Mouse (Mus musculus) activated CD4-positive, CD25-positive, alpha-beta regulatory T cell, adult 4 months (primary cell): ENCODE measurements around the gene Kcnn4. TPM values are rescaled to one million over a fixed set of nuclear protein-coding genes. Genes with fewer than 3 reads are reported as not detected.

ENCODE experiments used
- ATAC-seq: one replicate; pipeline ENCODE4 v1.8.0; 2017
- polyA plus RNA-seq, 2 experiments: library from polyadenylated mRNA; unstranded; fragments of 100-300 nt; shearing (Covaris generic); gene quantifications; one replicate each; pipeline ENCODE4 v1.2.1; 2017

Kcnn4 gene
- polyA plus RNA-seq, 2 experiments from 2014 or later = 101 to 105 TPM

DNA sequence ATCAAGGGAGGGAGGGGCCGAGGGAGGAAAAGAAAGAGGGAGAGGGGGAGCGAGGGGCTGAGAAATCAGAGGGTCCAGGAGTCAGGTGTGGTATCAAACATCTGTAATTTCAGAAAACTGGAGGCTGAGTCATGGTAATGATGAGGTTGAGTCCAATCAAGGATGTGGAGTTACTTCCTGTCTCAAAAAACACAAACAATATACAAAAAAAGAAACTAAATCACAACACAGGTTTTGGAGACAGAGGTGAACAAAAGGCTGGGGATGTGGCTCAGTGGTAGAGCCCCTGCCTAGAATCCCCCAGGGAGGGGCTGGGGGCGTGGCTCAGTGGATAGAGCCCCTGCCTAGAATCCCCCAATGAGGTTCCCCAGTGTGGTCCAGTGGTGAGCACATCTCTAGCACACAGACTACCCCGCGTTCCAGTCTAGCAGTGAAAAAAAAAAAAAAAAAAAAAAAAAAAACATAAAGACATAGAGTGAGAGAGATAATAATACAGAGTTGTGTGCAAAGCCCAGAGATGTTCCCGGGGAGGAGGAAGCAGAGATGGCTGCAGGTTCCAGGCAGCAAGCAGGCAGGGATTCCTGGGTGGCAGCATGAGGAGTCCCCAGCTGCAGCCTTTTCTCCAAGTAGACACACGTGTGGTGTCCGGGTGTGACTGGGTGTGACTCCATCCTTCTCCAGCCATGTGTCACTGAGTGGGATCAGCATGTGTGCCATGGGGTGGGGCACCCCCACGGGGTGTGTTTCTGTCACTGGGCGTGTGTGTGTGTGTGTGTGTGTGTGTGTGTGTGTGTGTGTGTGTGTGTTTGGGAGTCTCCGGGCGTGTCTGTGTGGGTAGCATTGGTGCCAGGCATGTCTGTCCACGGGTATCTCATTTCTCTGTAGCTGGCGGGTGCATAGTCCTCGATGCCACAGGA lies 3.1 kb upstream of the Kcnn4 start:
- peak; percentile 26 for ATAC-seq

DNA sequence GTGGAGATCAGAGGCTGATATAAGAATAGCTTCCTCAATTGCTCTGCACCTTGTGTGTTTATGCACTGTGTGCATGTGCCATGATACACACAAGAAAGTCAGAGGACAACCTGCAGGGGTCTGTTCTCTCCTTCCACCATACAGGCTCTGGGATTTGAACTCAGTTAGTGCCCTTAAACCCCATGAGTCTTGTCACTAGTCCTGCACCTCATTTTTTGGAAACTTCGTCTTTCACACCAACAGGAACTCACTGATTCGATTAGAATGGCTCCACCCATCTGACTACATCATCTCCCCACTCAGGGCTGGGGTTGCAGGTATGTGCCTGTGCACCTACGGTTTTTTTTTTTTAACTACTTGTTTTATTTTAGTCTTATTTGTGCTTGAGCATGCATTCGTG lies 1.8 kb upstream of the Kcnn4 start:
- ATAC-seq = no peak

DNA sequence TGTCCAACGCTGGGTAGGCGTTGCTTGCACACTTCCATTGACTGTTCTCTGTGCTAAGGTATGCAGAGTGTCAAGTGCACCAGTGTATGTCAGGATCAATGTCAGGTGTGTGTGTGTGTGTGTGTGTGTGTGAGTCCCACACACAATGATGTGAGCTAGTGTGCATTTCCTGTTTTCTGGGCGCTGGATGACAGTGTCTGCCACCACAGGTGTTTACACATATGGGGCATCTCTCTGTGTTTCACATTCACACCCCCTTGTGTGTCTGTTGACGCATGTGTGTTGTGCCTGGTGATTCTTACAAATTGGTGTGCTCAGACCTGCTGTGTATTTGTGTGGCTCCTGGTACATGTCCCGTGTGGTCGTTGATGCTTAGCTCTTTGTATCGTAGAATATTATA lies 1.1 kb upstream of the Kcnn4 start:
- ATAC-seq = no peak

DNA sequence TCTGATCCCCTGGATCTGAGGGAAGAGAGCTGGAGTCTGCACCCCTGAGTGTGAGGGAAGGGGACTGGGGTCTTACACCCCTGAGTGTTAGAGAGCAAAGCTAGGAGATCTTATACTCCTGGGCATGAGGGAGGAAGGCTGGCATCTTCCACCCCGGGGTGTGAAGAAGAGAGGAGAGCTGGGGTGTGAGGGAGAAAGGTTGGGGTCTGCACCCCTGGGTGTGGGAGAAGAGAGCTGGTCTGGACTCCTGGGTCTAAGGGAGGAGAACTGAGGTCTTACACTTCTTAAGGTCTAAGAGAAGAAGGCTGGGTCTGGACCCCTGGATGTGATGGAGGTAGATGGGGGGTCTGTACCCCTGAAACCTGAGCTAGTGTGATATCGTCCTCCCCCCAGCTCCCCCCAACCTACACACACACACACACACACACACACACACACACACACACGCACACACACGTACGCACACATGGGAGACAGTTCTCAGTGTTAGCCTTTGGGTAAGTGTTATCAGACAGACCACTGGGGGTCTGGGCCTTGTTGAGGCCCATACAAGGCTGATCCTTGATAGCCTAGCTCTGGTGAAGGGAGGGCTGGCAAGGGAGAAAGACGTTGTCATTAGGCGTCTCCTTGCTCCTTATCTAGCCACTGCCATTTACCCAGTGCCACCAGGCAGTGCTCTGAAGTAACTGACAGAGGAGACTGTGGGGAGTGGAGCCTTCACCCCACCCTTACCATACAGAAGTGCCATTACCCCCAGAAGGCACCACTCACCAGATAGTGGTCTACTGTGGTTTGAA lies 1.1 kb downstream of the Kcnn4 start:
- no peak for ATAC-seq

DNA sequence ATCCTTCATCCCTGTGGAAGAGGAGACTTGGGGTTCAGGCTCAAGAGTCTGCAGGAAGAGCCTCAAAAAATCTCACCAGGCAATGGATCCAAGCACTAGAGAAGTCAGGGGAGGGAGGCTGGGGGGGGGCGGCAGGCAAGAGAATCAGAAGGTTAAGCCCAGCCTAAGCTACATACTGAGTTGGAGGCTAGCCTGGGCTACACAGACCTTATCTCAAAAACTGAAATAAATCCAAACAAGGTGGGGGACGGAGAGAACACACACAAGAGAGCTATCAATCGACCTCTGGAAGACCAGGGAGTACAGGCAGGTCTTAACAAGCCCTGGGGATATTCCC lies 1.7 kb downstream of the Kcnn4 start:
- no peak for ATAC-seq

DNA sequence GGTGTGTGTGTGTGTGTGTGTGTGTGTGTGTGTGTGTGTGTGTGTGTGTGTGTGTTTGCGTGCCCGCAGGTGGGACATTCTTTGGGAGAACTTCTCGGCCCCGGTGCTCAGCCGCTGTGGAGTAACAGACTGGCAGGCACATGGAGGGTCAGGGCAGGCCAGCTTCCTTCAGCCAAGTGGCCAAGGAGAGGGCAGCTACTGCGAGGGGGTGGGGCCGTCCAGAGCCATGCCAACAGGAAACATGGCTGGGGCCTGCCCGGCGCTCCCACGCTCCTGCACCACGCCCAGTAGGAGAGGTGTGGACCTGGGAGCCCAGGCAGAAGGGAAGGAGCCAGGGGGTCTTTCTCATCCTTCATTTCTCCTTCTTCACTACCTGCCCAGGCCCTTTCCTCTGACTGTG lies 2.2 kb downstream of the Kcnn4 start:
- no peak for ATAC-seq

DNA sequence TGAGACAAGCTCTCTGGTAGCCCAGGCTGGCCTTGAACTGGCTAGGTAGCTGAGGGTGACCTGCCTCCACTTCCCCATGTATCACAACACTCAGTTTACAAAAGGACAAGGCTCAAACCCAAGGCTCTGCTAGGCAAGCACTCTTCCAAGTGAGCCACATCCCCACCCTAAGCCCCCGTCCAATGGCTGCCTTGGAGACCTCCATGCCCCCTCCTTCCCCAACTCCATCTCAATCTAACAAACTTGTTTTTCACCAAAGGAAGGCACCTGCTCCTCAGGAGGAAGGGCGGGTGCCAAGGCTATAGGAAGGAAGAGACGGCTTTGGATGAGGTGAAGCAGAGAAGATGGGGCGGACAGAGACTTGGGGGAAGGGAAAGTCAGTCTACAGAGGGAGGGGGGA lies 2.7 kb downstream of the Kcnn4 start:
- ATAC-seq = no peak

DNA sequence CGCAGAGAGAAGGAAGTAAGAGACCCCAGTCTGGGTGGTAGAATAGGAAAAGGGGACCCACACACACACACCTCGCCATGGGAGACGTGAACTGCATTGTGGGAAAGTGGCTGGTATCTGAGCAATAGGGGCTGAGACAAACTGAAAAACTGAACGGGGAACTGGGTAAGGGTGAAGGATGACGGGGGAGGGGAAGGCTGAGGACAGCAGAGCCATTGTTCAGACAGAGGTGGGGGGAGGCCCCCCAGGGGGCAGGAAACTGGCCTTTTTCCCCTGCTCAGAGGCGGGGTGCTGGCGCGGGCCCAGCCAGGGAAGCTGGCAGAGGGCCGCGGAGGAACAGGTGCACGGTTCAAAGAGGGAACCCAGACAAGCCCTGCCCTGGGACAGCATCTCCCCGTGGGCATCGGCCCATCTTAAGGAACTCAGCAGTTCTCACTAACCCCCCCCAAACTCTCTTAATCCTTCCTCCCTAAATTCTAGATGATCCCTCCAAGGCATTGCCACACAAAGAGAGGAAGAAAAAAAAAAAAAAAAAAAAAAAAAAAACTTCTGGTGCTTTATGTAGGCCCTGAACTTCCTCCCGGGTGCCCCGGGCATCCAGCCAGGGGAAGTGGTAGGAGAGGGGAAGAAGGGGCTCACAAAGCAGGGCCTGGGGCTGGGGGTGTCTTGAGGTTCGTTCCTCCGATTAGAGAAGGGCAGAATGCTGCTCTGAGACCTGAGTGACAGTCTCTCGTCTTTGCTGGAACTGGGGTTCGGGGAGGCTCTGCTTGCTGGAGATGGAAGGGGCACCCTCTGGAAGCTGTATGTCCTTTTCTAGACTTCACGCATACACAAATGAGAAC lies 3.7 kb downstream of the Kcnn4 start:
- peak; percentile 32 for ATAC-seq

DNA sequence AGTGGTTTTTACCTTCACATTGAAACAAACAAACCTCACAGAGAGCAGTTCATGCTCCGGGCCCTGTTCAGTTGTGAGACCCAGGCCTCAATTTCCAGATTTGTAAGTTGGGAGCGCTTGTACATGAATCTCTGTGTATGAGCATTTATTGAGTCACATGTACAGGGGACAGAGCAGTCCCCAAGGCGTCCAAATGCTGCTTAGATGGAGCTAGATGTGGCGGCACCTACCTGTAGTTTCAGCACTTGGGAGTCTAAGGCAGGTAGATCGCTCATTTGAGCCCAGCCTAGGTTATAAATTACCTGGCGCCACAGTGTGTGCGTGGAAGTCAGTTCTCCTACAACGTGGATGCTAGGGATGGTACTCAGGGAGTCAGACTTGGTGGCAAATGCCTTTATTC lies 6.4 kb downstream of the Kcnn4 start:
- ATAC-seq = no peak

DNA sequence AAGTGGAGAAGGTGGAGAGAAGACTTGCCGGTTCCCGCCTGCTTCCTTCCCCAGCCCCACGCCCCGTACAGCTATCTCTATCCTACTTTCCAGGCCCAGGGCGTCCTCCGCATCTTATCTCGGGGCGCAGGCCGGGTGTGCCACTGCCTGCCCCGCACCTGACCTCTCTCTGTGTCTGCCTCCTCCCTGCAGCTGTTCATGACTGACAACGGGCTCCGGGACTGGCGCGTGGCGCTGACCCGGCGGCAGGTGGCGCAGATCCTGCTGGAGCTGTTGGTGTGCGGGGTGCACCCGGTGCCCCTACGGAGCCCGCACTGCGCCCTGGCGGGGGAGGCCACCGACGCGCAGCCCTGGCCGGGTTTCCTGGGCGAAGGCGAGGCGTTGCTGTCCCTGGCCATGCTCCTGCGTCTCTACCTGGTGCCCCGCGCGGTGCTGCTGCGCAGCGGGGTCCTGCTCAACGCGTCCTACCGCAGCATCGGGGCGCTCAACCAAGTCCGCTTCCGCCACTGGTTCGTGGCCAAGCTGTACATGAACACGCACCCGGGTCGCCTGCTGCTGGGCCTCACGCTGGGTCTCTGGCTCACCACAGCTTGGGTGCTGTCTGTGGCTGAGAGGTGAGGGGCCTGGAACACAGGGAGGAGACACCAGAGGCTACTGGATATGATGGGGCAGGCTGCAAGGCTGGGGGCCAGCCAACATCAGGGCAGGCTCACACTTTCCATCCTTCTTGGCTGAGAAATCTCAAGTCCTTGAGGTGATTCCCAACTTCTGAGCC lies 7.2 kb downstream of the Kcnn4 start:
- no peak for ATAC-seq

DNA sequence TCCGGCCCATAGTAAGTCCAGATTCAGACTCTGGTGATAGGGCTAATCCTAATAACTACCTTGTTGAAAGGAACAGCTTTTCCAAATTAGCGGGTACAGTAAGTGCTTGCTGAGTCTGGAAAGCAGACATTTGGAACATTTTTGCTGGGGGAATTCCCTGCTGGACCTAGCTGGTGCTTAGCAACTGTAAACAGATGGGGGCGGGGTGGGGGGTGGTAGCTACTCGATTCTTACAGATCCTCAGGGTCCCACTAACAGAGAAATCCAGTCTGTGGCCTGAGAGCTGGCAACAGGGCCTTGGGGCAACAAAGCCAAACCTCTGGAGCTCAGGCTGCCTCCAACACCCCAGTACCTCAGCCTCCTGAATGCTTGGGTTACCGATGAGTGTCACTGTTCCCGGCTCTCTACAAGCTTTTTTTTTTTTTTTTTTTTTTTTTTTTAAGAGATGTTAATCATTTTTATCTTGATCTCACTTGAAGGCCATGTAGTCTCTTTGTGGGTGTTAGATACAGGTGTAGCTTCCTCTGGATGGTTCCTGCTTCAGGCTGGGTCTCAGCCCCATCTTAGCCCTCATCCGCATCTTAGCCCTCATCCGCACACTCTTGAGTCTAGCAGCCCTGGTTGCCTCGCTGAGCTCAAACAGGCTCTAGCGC lies 8.1 kb downstream of the Kcnn4 start:
- peak; percentile 64 for ATAC-seq

DNA sequence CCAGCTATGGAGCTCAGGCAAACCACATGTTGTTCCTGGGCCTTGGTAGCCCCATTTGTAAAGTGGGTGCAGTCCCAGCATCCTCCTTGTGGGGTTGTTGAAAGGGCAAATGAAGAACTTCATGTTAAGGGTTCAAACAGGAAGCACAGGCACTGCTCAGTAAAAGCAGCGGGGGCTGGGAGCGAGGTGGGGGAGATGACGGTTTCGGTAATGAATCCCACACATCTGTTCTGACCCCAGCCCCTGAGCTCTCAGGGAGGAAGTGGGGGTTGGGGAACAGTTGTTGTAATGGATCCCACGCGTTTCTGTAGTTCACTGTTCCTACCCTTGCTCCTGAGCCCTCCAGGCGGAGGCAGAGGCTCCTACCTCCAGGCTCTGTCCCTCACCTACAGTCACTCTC lies 9.9 kb downstream of the Kcnn4 start:
- ATAC-seq = peak; percentile 55

DNA sequence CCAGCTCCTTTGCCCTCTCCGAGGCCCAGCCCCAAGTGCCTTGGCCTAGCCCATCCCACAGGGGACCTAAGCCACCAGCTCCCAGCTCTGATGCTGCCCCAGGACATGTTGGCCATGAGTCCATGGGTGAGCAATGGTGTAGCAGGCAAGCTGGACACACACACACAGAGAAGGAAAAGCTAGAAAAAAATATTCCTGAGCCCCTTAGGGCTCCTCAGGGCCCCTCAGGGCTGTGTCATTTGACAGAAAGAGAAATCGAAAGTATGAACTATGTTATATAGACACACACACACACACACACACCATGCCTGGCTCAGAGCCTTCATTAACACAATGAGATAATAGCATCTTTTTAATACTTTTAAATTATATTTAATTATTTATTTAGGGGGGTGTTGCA lies 10.3 kb downstream of the Kcnn4 start:
- ATAC-seq = peak; percentile 12

DNA sequence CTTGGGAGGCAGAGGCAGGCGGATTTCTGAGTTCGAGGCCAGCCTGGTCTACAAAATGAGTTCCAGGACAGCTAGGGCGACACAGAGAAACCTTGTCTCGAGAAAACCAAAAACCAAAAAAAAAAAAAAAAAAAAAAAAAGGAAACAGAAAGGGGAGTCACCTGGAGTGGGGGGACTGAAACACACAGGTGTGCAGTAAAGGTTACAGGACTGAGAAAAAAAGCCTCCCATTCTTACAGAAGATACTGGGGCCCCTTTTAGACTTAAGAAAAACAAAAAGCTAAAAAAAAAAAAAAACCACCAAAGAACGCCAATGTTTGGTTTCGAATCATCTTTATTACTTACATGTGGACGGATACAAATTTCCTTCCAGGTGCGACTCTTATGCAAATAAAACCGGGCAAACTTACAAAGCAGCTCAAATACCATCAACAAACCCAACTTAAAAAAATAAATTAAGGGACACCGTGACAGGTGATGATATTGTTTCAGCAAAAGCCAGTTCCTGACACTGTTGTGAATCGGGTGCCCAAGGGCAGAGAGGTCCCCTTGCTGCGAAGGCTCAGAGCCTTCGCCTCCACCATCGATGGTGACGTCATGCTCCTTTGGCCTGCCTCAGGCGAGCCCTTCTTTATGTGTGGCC lies 12.8 kb downstream of the Kcnn4 start:
- ATAC-seq = no peak

DNA sequence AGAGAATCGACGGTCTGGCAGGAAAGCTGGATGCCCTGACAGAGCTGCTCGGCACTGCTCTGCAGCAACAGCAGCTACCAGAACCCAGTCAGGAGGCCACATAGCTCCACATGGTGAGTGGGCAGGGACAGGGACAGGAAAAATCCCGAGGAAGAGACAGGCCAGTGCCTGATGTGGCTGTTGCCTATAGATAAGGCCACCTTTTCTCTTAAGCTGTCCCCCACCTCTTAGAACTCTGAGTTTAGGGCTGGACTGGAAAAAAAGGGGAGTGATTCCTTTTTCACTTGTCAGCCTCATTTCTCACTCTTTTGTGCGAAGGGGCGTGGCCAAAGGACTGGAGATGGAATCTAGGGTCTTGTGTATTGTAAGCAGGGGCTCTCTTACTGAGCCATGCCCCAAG lies 14.0 kb downstream of the Kcnn4 start:
- no peak for ATAC-seq

DNA sequence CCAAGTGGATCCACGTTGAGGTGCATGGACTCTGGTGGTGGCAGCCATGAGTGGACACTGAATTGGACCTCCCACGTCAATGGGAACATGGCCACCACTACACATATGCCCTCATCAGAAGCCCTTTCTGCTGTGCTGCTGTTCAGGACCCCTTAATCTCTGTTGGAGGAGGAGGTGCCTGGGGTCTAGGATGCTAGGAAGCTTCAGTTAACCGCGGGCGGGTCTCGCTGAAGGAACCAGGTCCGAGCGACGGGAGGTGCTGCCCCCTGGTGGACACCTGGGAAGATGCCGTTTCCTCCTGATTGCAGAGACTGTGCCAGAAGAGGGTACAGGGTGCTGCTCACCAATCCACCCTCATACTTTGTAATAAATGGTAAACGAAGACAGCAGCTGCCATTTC lies 14.8 kb downstream of the Kcnn4 start:
- peak; percentile 21 for ATAC-seq

DNA sequence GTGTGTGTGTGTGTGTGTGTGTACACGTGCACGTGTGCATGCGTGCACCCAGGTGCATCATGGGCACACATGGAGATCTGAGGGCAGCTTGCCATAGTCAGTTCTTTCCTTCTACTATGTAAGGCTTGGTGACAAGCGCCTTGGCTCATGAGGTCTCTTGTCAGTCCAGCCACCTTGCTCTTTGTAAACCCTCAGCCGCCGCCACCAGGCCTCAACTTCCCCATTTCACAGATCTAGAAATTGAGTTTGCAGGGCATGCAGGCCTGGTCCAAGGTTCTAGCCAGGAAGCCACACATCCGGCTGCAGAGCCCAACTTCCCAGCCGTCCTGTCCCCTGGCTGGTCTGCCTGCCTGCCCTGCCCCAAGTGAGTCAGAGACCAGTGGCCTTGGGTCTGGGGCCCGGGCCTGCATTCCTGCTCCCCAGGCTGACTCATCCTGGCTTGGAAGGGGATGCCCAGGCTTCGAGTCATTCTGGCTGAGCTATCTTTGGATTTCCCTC lies 17.0 kb downstream of the Kcnn4 start:
- no peak for ATAC-seq

DNA sequence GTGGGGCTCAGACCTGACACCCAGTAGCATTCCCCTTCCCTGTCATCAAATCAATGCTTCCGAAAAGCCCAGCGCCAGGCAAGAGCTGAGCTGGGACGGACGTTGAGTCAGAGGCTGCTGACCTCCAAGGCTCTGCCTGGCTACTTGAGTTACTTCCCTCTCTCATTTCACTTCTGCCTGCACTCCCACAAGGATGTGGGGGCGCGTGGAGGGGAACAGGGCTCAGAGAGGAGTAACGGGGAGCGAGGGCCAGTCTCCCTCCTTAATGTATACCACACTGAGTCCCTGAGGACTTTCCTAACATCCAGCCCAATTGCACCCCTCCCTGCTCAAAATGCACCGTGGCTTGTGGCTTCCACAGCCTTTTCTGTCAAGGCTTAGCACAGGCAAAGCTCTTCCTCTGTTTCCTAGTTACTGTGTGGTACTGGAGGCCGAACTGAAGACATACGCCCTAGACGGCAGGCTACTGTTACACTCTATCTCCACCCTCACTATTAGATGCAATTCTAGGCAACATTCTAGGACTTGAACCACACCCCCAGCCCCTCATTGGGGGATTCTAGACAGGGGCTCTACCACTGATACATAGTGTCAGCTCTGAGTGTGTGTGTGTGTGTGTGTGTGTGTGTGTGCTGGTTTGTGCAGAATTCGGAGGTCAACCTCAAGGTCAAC lies 19.6 kb downstream of the Kcnn4 start:
- no peak for ATAC-seq

DNA sequence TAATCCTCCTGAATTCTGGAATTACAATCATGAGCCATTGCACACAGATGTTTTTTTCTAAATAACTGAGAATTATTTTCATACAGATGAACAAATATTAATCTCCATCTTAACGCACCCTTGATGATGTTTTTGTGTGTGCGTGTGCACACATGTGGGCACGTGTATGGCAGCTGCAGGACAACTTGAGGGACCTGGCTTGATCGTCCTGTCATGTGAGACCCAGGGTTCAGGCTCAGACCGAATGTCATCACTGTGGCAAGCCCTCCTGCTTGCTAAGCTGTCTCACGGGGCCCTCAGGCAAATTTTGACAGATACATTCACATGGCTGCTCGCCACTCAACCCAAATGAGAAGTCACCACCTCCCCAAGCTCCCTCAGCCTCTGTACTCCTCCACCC lies 20.4 kb downstream of the Kcnn4 start:
- ATAC-seq = no peak

DNA sequence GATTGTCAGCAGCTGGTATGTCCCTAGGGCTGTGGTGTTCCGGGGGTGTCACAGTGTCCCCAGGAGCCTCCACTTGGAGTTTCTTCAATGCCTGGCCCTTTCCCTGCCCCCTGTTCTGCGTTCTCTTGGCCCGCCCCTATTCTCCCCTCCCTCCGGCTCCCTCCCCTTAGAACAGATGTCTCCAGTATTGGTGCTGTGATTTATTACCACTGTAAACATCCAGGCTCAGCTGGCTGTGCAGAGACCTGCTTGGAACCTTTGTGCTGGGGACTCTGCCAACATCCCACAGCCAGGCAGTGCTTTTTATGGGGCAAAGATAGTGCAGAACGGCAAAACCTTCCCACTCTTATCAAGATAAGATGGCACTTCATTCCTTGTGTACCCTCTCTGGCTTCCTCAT lies 21.0 kb downstream of the Kcnn4 start:
- no peak for ATAC-seq

DNA sequence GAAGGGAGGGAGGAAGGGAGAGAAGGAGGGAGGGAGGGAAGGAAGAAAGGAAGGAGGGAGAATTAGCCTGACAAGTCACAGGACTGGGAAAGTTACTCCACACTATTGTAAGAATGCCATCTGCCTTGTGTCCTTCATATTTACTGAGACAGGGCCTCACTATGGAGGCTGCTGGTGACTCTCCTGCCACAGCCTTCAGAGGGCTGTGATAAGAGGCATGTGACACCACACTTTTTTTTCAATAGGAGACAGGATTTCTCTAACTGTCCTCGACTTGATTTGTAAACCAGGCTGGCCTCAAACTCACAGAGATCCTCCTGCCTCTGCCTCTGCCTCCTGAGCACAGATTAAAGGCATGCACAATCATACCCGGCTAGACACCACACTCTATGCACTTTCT lies 21.6 kb downstream of the Kcnn4 start:
- no peak for ATAC-seq
